Comparison of ENCODE assay signal across 29 mouse cellular contexts in genomic region chr3:97761951-97762350, GRCm38 (mm10).
DNase-seq lines count a peak whose midpoint lies in the region; ATAC-seq lines count a peak whose summit lies in the region.
"Had no signal": no experiment of that assay in that cellular context is flagged by ENCODE, and none has a peak within 500 bp of the region (broad histone marks: within the 10 kb centered on the region; RNA-seq: fewer than 3 reads in every experiment).

No protein-coding gene starts in this region.

- H3K4me3 ChIP-seq in hindbrain, embryonic 13.5 days, result no peak overlapping the region
- H3K4me3 ChIP-seq in hindbrain, embryonic 11.5 days (ENCODE audit: low read depth, low read length), result no peak overlapping the region
- H3K4me3 ChIP-seq in midbrain, embryonic 12.5 days, result no peak overlapping the region
- no peak overlapping the region for H3K4me3 ChIP-seq in midbrain, embryonic 10.5 days
- no peak overlapping the region for H3K4me3 ChIP-seq in midbrain, embryonic 15.5 days
- H3K4me3 ChIP-seq: embryonic facial prominence, embryonic 10.5 days; embryonic facial prominence, embryonic 15.5 days; forebrain, embryonic 12.5 days; heart, embryonic 13.5 days; limb, embryonic 10.5 days; limb, embryonic 15.5 days; liver, embryonic 13.5 days; stomach, embryonic 15.5 days had no signal

- H3K27me3 ChIP-seq in hindbrain, embryonic 13.5 days, result no peaks in the 10 kb centered on the region
- no peaks in the 10 kb centered on the region for H3K27me3 ChIP-seq in hindbrain, embryonic 11.5 days (ENCODE audit: control insufficient read depth, insufficient read depth, low read length)
- no peaks in the 10 kb centered on the region for H3K27me3 ChIP-seq in midbrain, embryonic 12.5 days
- no peaks in the 10 kb centered on the region for H3K27me3 ChIP-seq in midbrain, embryonic 10.5 days (ENCODE audit: low read depth, poor library complexity, severe bottlenecking)
- no peaks in the 10 kb centered on the region for H3K27me3 ChIP-seq in midbrain, embryonic 15.5 days (replicated peaks)
- H3K27me3 ChIP-seq: CH12.LX; embryonic facial prominence, embryonic 15.5 days; forebrain, embryonic 12.5 days; heart, embryonic 13.5 days; limb, embryonic 15.5 days; stomach, embryonic 15.5 days had no signal

- no peak for DNase-seq in hindbrain, embryonic 11.5 days (ENCODE audit: low spot score)
- no peak for DNase-seq in midbrain, embryonic 10.5 days (ENCODE audit: low spot score)
- peak; percentile 34 for DNase-seq in 416B (ENCODE audit: low read depth)
- DNase-seq: adrenal gland, adult 8-10 months; B cell, adult 2 months; cerebellum, adult 8-10 months; cerebellum, postnatal 25 days; gastrocnemius, postnatal 10 days; heart, postnatal 10 days; kidney, adult 8-10 months; kidney, postnatal 4 days; liver, embryonic 13.5 days; lung, adult 2 months; lung, postnatal 10 days; right cerebral cortex, postnatal 25 days had no signal

- 92% methylated on average over 6 of the region's 6 CpGs for WGBS in hindbrain, embryonic 13.5 days
- 92% methylated on average over 6 of the region's 6 CpGs for WGBS in hindbrain, embryonic 11.5 days
- 81% methylated on average over 6 of the region's 6 CpGs for WGBS in midbrain, embryonic 12.5 days
- 93% methylated on average over 6 of the region's 6 CpGs for WGBS in midbrain, embryonic 10.5 days
- WGBS in midbrain, embryonic 15.5 days, result 85% methylated on average over 6 of the region's 6 CpGs

- H3K36me3 ChIP-seq in hindbrain, embryonic 13.5 days, result peaks cover 21% of the 10 kb centered on the region
- no peaks in the 10 kb centered on the region; the same call in 1 of the 2 replicates for H3K36me3 ChIP-seq in hindbrain, embryonic 11.5 days (ENCODE audit: control insufficient read depth, insufficient read depth, low read length)
- peaks cover 13% of the 10 kb centered on the region for H3K36me3 ChIP-seq in midbrain, embryonic 12.5 days
- peaks cover 16% of the 10 kb centered on the region for H3K36me3 ChIP-seq in midbrain, embryonic 10.5 days
- H3K36me3 ChIP-seq in midbrain, embryonic 15.5 days (replicated peaks), result peaks cover 6% of the 10 kb centered on the region
- H3K36me3 ChIP-seq: liver, embryonic 13.5 days had no signal

- H3K4me1 ChIP-seq in hindbrain, embryonic 13.5 days (replicated peaks), result peaks cover 44% of the 10 kb centered on the region
- H3K4me1 ChIP-seq in hindbrain, embryonic 11.5 days (replicated peaks; ENCODE audit: control insufficient read depth, insufficient read depth, low read length), result peaks cover 4% of the 10 kb centered on the region; the same call in 1 of the 2 replicates
- H3K4me1 ChIP-seq in midbrain, embryonic 12.5 days, result peaks cover 26% of the 10 kb centered on the region
- H3K4me1 ChIP-seq in midbrain, embryonic 10.5 days, result peaks cover 37% of the 10 kb centered on the region
- peaks cover 46% of the 10 kb centered on the region for H3K4me1 ChIP-seq in midbrain, embryonic 15.5 days

- no peaks in the 10 kb centered on the region for H3K9me3 ChIP-seq in hindbrain, embryonic 13.5 days
- no peaks in the 10 kb centered on the region for H3K9me3 ChIP-seq in hindbrain, embryonic 11.5 days (ENCODE audit: control insufficient read depth, low read length)
- H3K9me3 ChIP-seq in midbrain, embryonic 12.5 days, result no peaks in the 10 kb centered on the region
- H3K9me3 ChIP-seq in midbrain, embryonic 10.5 days (replicated peaks), result no peaks in the 10 kb centered on the region
- H3K9me3 ChIP-seq in midbrain, embryonic 15.5 days, result no peaks in the 10 kb centered on the region
- H3K9me3 ChIP-seq: embryonic facial prominence, embryonic 10.5 days; embryonic facial prominence, embryonic 15.5 days; forebrain, embryonic 12.5 days; heart, embryonic 13.5 days; limb, embryonic 10.5 days; limb, embryonic 15.5 days; liver, embryonic 13.5 days; stomach, embryonic 15.5 days had no signal

- no peak overlapping the region for H3K9ac ChIP-seq in hindbrain, embryonic 13.5 days
- H3K9ac ChIP-seq in hindbrain, embryonic 11.5 days (ENCODE audit: low read depth, low read length), result no peak overlapping the region
- no peak overlapping the region for H3K9ac ChIP-seq in midbrain, embryonic 12.5 days (replicated peaks)
- no peak overlapping the region for H3K9ac ChIP-seq in midbrain, embryonic 15.5 days
- H3K9ac ChIP-seq: embryonic facial prominence, embryonic 15.5 days; forebrain, embryonic 12.5 days; heart, embryonic 13.5 days; limb, embryonic 15.5 days; liver, embryonic 13.5 days; stomach, embryonic 15.5 days had no signal

- no peak for ATAC-seq in hindbrain, embryonic 13.5 days (ENCODE audit: low FRiP score)
- ATAC-seq in hindbrain, embryonic 11.5 days (ENCODE audit: low FRiP score), result no peak
- no peak for ATAC-seq in midbrain, embryonic 12.5 days (ENCODE audit: low FRiP score, low read depth)
- no peak for ATAC-seq in midbrain, embryonic 15.5 days (replicated peaks)
- ATAC-seq in CD4-positive, CD25-positive, alpha-beta regulatory T cell, adult 4 months, result no peak

- H3K27ac ChIP-seq in hindbrain, embryonic 13.5 days, result no peak overlapping the region
- H3K27ac ChIP-seq in hindbrain, embryonic 11.5 days (ENCODE audit: low read depth, low read length), result no peak overlapping the region
- H3K27ac ChIP-seq in midbrain, embryonic 12.5 days (replicated peaks), result no peak overlapping the region
- no peak overlapping the region for H3K27ac ChIP-seq in midbrain, embryonic 10.5 days (replicated peaks)
- H3K27ac ChIP-seq in midbrain, embryonic 15.5 days, result no peak overlapping the region
- H3K27ac ChIP-seq: embryonic facial prominence, embryonic 10.5 days; embryonic facial prominence, embryonic 15.5 days; forebrain, embryonic 12.5 days; heart, embryonic 13.5 days; kidney, postnatal 0 days; limb, embryonic 10.5 days; limb, embryonic 15.5 days; liver, embryonic 13.5 days; macrophage; stomach, embryonic 15.5 days had no signal

- 0 out of 2 replicates have a peak overlapping the region, but pooled peaks have one; percentile 79 for H3K4me2 ChIP-seq in hindbrain, embryonic 13.5 days
- H3K4me2 ChIP-seq in hindbrain, embryonic 11.5 days (replicated peaks; ENCODE audit: low read depth, low read length), result no peak overlapping the region
- H3K4me2 ChIP-seq in midbrain, embryonic 12.5 days (replicated peaks), result 0 out of 2 replicates have a peak overlapping the region, but pooled peaks have one; percentile 2
- peak overlapping the region; percentile 10; the same call in 1 of the 2 replicates for H3K4me2 ChIP-seq in midbrain, embryonic 15.5 days
- H3K4me2 ChIP-seq: embryonic facial prominence, embryonic 15.5 days; forebrain, embryonic 12.5 days; heart, embryonic 13.5 days; limb, embryonic 15.5 days; liver, embryonic 13.5 days; stomach, embryonic 15.5 days had no signal
